Mouse (Mus musculus): ENCODE data around the gene Gm14408. TPM values are rescaled to one million over a fixed set of nuclear protein-coding genes. Genes with fewer than 3 reads are reported as not detected.
"Not testable (repeated sequence)": the region's sequence is repeated elsewhere in the genome, so short reads cannot be mapped to it uniquely, and the experiment has no call there.

Gene Gm14408
- not detected in 2 replicates for polyA plus RNA-seq (2015; fragmentation: Nextera tagmentation; extraction: Ambion mirVana)

- ATAC-seq (ENCODE audit: low FRiP score); H3K27me3 ChIP-seq; H3K4me3 ChIP-seq; H3K36me3 ChIP-seq; H3K9me3 ChIP-seq; H3K9ac ChIP-seq; H3K27ac ChIP-seq; H3K4me1 ChIP-seq (replicated peaks); H3K4me2 ChIP-seq: not testable (repeated sequence)
- WGBS = 89% methylated on average over 1 of the region's 3 CpGs
Measured at GRCm38 (mm10) chr2:176830840-176831239, at the start of gene Gm14408. Gene Gm14408 (plus strand): TSS chr2:176831140.

- Histone ChIP-seq H3K9ac (peak within 1 kb of the TSS; percentile 63; the same call in 1 of the 2 replicates), H3K4me3 (peak within 1 kb of the TSS; percentile 42), H3K4me2 (peak within 1 kb of the TSS; percentile 48)
- H3K27ac ChIP-seq; H3K36me3 ChIP-seq; H3K4me1 ChIP-seq (replicated peaks); ATAC-seq (ENCODE audit: low FRiP score); H3K9me3 ChIP-seq; H3K27me3 ChIP-seq: not testable (repeated sequence)
- WGBS = no CpG with 5 or more reads among the region's 6 CpGs
Measured at GRCm38 (mm10) chr2:176798312-176798711, 32.6 kb upstream of the Gm14408 start, which contains the start of gene Gm14295. Gene Gm14295 (plus strand): TSS chr2:176798612.

GRCm38 (mm10) chr2:176798785-176799184, 32.2 kb upstream of the Gm14408 start:
- 21% methylated on average over 14 of the region's 15 CpGs for WGBS
- not testable (repeated sequence) for H3K36me3 ChIP-seq; H3K4me1 ChIP-seq (replicated peaks); ATAC-seq (ENCODE audit: low FRiP score); H3K9me3 ChIP-seq; H3K27me3 ChIP-seq; H3K27ac ChIP-seq
- peak overlapping the region; percentile 63; the same call in 1 of the 2 replicates for H3K9ac ChIP-seq
- H3K4me2 ChIP-seq = peak overlapping the region; percentile 48
- peak overlapping the region; percentile 42 for H3K4me3 ChIP-seq

Other genes starting within 250 kb of the Gm14408 start
- gene Gm14308, start 194.8 kb upstream of the Gm14408 start, polyA plus RNA-seq (2015; fragmentation: Nextera tagmentation; extraction: Ambion mirVana) = 19.6 and 25.3 TPM in 2 replicates
- gene Zfp973, start 160.6 kb upstream of the Gm14408 start, polyA plus RNA-seq (2015; fragmentation: Nextera tagmentation; extraction: Ambion mirVana) = 7.2 and 9.3 TPM in 2 replicates
- 34.2 and 36.5 TPM in 2 replicates for gene Gm14305, start 122.8 kb upstream of the Gm14408 start, polyA plus RNA-seq (2015; fragmentation: Nextera tagmentation; extraction: Ambion mirVana)
- 7.1 and 9.9 TPM in 2 replicates for gene Gm14295, start 32.5 kb upstream of the Gm14408 start, polyA plus RNA-seq (2015; fragmentation: Nextera tagmentation; extraction: Ambion mirVana)
- gene Gm14296, start 96.7 kb downstream of the Gm14408 start, polyA plus RNA-seq (2015; fragmentation: Nextera tagmentation; extraction: Ambion mirVana) = 10.8 and 11.5 TPM in 2 replicates
- 5.6 and 7.4 TPM in 2 replicates for gene Gm14419, start 169.8 kb downstream of the Gm14408 start, polyA plus RNA-seq (2015; fragmentation: Nextera tagmentation; extraction: Ambion mirVana)
- not detected in 2 replicates for gene Gm14401, start 243.2 kb downstream of the Gm14408 start, polyA plus RNA-seq (2015; fragmentation: Nextera tagmentation; extraction: Ambion mirVana)

All from hindbrain, embryonic 13.5 days (tissue).